Mouse (Mus musculus): ENCODE results near the gene Coq2. TPM values are rescaled to one million over a fixed set of nuclear protein-coding genes. Genes with fewer than 3 reads are reported as not detected.

The Coq2 gene
- total RNA-seq (2021), result 10 to 100 TPM; 38.3 to 39.9 TPM
- long read RNA-seq, experiment 1, transcript Coq2-201 (7 exons, 1,743 nt), result major isoform, 56 of 86 reads
- long read RNA-seq, experiment 1, partial matches to known transcripts, result 1 of 86 reads
- long read RNA-seq, experiment 1, other reads (novel, unspliced or antisense), result 29 of 86 reads
- long read RNA-seq, experiment 2, transcript Coq2-201 (7 exons, 1,743 nt), result major isoform, 85 of 116 reads
- long read RNA-seq, experiment 2, partial matches to known transcripts, result 4 of 116 reads
- long read RNA-seq, experiment 2, other reads (novel, unspliced or antisense), result 27 of 116 reads

- DNase-seq (ENCODE audit: low spot score in 2 of 2), result peak; percentile 32 to 72
These were observed at the start of gene Coq2 for GRCm38 (mm10) chr5:100674711-100675376. Gene Coq2 (minus strand): TSS chr5:100675140.

GRCm38 (mm10) chr5:100719235-100720088 is 44.5 kb upstream of the Coq2 start, which contains the start of gene Hpse:
Gene Hpse (minus strand): TSS chr5:100719716.
- peak; percentile 27 to 31 for DNase-seq (ENCODE audit: low spot score in 2 of 2)

- DNase-seq (ENCODE audit: low spot score in 2 of 2), result no peak
These were observed 41.8 kb upstream of the Coq2 start for GRCm38 (mm10) chr5:100716762-100717161.

- no peak for DNase-seq (ENCODE audit: low spot score in 2 of 2)
These were observed 36.3 kb upstream of the Coq2 start for GRCm38 (mm10) chr5:100711219-100711618.

GRCm38 (mm10) chr5:100710012-100710411 is 35.1 kb upstream of the Coq2 start:
- no peak for DNase-seq (ENCODE audit: low spot score in 2 of 2)

GRCm38 (mm10) chr5:100709035-100709434 is 34.1 kb upstream of the Coq2 start:
- DNase-seq (ENCODE audit: low spot score in 2 of 2), result no peak

GRCm38 (mm10) chr5:100706675-100707074 is 31.7 kb upstream of the Coq2 start:
- no peak for DNase-seq (ENCODE audit: low spot score in 2 of 2)

GRCm38 (mm10) chr5:100704272-100704671 is 29.3 kb upstream of the Coq2 start:
- no peak for DNase-seq (ENCODE audit: low spot score in 2 of 2)

GRCm38 (mm10) chr5:100702325-100702724 is 27.4 kb upstream of the Coq2 start:
- DNase-seq (ENCODE audit: low spot score in 2 of 2), result no peak

GRCm38 (mm10) chr5:100700861-100701620 is 26.1 kb upstream of the Coq2 start:
- no peak for DNase-seq (ENCODE audit: low spot score in 2 of 2)

GRCm38 (mm10) chr5:100697886-100698285 is 22.9 kb upstream of the Coq2 start:
- no peak for DNase-seq (ENCODE audit: low spot score in 2 of 2)

GRCm38 (mm10) chr5:100697398-100697797 is 22.5 kb upstream of the Coq2 start:
- DNase-seq (ENCODE audit: low spot score in 2 of 2), result no peak

- no peak for DNase-seq (ENCODE audit: low spot score in 2 of 2)
These were observed 10.7 kb upstream of the Coq2 start for GRCm38 (mm10) chr5:100685631-100686030.

- DNase-seq (ENCODE audit: low spot score in 2 of 2), result no peak
These were observed 5.6 kb upstream of the Coq2 start for GRCm38 (mm10) chr5:100680542-100680933.

GRCm38 (mm10) chr5:100679911-100680541 is 5.1 kb upstream of the Coq2 start:
- no peak for DNase-seq (ENCODE audit: low spot score in 2 of 2)

- DNase-seq (ENCODE audit: low spot score in 2 of 2), result peak; percentile 80 to 90
These were observed 1.0 kb downstream of the Coq2 start for GRCm38 (mm10) chr5:100673745-100674486.

- no peak for DNase-seq (ENCODE audit: low spot score in 2 of 2)
These were observed 2.5 kb downstream of the Coq2 start for GRCm38 (mm10) chr5:100672403-100672802.

GRCm38 (mm10) chr5:100671897-100672296 is 3.0 kb downstream of the Coq2 start:
- DNase-seq (ENCODE audit: low spot score in 2 of 2), result no peak

- peak in 1 of 2 experiments; percentile 28 for DNase-seq (ENCODE audit: low spot score in 2 of 2)
These were observed 3.5 kb downstream of the Coq2 start for GRCm38 (mm10) chr5:100671398-100671797.

- DNase-seq (ENCODE audit: low spot score in 2 of 2), result no peak
These were observed 8.0 kb downstream of the Coq2 start for GRCm38 (mm10) chr5:100666965-100667364.
